Mouse (Mus musculus): ENCODE data around the gene Phrf1. TPM values are rescaled to one million over a fixed set of nuclear protein-coding genes. Genes with fewer than 3 reads are reported as not detected.

The Phrf1 gene
- total RNA-seq, 2 experiments from 2014 or later, result 57.7 to 70.9 TPM

DNA sequence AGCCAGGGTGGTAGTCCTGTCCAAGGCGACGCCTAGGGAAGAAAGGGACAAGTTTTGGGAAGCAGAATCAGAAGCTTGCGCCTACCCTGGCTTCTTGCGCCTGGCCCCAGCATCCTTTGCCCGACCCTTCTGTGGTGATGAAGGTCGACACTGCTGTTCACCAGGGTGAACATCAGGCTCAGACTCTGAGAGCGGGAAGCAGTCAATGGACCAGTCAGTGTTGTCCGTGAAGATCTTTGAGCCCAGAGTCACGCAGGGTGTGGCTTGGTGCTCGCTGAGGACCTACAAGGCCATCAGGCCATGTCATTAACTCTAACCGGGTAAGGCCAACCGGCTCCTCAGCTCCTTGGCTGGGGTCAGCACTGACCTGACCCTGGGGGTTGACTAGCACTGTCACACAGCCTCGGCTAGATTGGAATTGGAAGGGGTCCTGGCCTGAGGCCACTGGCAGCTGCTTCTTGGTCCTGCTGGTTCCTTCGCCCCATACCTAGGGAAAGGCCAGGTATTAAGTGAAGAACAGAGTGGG is 17.9 kb upstream of the Phrf1 start:
- no peak for ATAC-seq (replicated peaks; ENCODE audit: poor library complexity, severe bottlenecking)

DNA sequence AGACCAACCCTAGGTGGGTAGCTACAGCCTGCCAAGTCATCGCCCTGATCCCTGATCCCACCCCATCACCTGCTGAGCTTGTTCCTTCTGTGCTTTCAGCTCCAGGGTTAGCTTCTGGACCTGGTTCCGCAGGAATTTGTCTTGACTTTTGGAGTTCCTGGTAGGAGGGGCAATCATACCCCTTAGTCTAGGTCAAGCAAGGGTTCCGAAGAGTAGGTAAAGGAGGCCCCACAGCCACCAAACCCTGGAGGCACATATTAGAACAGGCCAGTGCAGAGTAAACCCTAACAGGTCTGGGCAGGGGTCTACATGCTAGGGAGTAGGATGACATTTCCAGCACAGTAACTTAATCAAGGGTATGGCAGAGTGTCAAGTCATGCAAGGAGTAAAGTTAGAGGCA is 15.5 kb upstream of the Phrf1 start:
- no peak for ATAC-seq (replicated peaks; ENCODE audit: poor library complexity, severe bottlenecking)

DNA sequence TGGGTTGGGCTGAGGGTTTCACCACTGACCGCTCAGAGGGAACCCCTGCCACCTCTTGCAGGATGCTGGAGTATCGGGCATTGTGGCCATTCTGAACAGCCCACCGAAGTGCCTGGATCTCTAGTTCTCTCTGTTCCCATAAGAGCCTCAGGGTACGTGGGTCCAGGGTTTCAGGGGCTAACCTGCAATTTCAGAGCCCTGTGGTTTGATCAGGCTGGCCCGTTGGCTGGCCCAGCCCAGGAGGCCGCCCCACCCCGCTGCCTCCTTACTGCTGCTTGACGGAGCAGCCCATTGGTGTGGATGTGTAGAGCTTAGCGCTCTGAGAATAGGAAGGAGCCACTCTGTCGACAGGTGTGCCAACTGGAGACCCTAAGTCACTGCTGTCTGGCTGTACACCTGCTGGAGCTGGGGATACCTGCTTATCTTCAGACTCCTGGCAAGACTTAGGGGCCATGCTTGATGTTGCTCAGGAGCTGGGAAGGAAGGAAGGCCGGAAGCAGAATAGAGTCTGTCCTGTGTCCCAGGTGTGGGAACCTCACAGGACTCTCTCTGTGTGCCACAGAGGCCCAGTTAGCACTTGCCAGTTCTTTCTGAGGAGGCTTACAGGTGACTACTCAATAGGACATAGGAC is 14.9 kb upstream of the Phrf1 start, which contains the start of gene Lmntd2:
Gene Lmntd2, minus strand, starts transcription at position 476 of the 631 bp plus-strand sequence.
- ATAC-seq (replicated peaks; ENCODE audit: poor library complexity, severe bottlenecking), result no peak

DNA sequence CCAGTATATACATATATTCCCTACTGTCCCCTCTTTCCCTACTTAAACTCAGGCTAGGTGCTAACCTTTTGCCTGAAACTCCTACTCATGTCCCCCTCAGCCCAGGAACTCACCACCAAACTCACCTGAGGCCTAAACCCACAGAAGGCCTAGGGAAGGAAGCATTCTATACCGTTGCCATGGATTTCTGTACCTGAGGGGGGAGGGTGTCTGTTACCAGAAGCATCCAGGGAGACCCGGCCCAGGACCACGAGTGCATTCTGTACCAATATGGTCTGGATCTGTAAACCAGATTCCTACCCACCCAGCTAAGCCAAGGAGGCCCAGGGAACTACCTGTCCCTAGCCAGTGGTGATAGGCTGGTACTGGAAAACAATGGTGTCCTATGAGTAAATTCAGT is 14.3 kb upstream of the Phrf1 start:
- ATAC-seq (replicated peaks; ENCODE audit: poor library complexity, severe bottlenecking), result no peak

DNA sequence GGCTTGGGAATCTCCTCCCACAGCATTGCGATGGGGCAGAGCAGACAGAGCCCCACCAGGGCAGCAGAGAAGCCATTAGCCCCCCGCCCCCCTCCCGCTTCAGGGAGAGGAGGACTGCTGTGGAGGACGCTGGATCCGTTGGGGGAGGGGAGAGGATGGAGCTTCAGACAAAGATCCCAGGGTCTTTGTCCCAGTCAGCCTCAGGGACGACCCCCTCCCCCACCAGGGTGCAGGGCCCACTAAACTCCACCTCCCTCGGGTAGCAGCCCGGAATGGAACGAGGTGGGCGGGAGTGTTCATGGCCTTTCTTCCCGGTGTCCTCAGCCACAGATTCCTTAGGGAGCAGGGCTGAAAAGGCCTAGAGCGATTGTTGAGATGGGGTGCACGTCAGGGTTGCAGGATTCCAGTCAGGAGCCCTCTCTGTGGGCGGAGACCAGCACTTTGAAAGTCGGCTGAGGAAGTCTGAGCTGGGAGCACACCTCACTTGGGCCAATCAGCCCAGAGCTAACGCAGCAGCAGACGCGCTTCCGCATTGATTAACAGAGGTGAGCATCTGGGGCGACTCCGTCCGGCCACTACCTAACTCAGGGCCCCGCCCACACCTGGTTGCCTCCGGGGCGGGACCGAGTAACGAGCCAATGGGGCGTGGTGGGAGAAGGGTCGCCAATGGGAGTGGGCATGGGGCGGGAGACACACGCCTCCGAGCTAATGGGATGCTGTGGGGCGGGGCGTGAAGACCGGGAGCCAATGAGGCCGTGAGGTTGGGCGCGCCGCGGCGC is 13.3 kb upstream of the Phrf1 start, which contains the start of gene Rassf7:
Gene Rassf7, plus strand, starts transcription at position 760 of the 779 bp plus-strand sequence.
- ATAC-seq (replicated peaks; ENCODE audit: poor library complexity, severe bottlenecking), result peak; percentile 86

DNA sequence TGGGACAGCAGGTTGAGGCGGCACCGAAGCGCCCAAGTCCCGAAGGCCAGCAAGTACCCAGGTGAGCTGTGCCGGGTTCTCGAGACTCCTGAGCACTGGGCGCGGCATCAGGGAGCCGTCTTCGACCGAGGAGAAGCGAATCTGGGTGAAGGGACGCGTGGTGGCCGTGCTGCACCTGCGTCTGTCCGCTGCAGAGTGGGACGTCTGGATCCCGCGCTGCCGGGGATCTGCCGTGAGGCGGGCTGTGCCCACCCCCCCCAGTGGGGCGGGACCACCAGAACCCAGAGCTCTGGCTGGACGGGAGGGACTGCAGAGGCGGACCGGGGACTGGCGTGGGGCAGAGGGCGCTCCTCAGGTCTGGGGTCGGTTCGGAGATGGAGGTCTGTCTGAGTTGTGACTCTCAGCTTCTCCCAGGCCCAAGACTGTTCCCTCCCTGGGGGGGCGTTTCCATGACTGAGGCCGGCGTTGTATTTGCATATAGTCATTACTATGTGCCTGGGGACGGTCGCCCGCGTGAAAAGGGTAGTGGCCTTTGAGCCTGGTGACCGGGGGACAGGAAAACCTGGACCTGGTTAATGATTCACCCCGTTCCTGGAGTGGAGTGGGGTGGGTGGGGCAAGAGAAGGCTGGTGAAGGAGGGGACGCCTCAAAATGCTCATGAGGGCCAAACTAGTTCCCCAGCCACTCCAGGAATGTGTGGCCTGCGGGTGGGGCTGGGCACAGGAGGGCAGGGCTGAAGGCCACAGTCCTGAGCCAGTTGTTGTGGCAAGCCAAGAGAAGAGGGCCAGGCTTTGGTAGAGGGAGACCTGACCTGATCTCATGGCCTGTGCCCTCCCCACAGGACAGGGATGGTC is 12.5 kb upstream of the Phrf1 start:
- peak; percentile 48 for ATAC-seq (replicated peaks; ENCODE audit: poor library complexity, severe bottlenecking)

DNA sequence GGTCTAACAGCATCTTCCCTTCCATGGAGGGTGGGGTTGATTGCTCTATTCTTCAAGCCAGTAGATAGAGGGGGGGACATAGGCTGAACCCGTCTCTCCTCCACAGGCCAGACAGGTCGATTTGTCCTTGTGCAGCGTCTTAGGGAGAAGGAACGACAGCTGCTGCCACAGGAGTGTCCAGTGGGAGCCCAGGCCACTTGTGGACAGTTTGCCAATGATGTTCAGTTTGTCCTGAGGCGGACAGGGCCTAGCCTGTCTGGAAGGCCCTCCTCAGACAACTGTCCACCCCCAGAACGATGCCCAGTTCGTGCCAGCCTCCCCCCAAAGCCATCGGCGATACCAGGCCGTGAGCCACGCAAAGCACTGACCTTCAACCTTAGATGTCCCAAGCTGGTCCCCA is 11.7 kb upstream of the Phrf1 start:
- ATAC-seq (replicated peaks; ENCODE audit: poor library complexity, severe bottlenecking), result no peak

DNA sequence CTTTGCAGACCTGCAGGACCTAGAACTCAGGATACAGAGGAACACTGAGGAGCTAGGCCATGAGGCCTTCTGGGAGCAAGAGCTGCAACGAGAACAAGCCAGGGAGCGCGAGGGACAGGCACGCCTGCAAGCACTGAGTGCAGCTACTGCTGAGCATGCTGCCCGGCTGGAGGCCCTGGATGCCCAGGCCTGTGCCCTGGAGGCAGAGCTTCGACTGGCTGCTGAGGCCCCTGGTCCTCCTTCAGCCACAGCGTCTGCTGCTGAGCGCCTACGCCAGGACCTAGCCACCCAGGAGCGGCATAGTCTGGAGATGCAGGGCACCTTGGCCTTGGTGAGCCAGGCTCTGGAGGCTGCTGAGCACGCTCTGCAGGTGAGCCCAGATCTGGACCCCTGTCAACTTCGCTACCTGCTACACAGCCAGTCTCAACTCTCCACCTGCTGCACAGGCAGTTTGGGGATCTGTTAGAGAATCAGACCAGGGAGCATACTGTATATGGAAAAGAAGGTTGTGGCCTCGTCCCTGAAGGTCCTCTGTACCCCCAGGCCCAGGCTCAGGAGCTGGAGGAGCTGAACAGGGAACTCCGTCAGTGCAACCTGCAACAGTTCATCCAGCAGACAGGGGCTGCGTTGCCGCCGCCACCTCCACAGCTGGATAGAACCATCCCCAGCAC is 11.1 kb upstream of the Phrf1 start:
- no peak for ATAC-seq (replicated peaks; ENCODE audit: poor library complexity, severe bottlenecking)

DNA sequence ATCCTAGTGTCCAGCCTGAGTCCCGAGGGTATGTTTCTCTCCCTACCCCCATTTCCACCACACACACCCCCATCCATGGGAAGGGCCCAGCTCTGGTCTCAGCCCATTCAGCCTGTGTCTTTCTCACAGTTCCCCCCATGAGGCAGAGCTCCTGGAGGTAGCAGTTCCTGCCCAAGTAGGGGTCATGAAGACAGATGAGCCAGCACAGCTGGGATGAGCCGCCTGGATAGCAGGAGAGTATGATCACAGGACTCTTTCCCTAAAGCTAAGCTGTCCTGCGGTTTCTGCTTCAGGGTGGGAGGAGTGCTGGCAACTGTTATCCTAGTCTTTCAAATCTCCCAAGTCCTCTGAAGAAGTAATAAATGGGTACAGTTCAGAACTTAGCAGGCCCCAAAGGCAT is 10.4 kb upstream of the Phrf1 start:
- ATAC-seq (replicated peaks; ENCODE audit: poor library complexity, severe bottlenecking), result no peak

DNA sequence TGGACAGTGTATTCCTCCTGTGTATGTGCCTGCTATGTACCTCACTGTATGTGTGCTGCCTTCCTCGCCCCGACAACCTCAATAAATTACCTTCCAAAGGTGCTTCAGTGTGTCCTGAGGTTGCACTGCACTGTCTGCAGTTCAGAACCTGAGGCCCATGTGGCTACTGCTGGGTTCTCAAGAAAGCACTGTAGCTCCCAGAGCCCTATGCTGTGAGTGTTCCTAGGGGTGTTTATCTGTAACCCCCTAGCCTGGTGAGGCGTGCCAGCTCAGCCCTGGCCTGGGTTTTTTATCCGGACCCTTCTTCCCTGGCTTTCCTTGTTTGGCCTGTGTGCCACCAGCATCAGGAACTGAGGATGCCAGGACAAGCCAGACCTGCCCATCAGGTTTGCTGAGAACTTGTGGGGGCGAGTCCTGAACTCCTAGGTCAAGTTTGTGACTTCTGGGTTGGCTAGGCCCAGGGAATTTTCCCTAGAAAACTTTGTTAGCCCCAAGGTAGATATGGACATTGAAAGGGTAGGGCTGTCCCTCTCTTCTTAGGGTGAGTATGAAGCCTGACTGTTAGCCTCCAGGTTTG is 9.9 kb upstream of the Phrf1 start:
- ATAC-seq (replicated peaks; ENCODE audit: poor library complexity, severe bottlenecking), result no peak

DNA sequence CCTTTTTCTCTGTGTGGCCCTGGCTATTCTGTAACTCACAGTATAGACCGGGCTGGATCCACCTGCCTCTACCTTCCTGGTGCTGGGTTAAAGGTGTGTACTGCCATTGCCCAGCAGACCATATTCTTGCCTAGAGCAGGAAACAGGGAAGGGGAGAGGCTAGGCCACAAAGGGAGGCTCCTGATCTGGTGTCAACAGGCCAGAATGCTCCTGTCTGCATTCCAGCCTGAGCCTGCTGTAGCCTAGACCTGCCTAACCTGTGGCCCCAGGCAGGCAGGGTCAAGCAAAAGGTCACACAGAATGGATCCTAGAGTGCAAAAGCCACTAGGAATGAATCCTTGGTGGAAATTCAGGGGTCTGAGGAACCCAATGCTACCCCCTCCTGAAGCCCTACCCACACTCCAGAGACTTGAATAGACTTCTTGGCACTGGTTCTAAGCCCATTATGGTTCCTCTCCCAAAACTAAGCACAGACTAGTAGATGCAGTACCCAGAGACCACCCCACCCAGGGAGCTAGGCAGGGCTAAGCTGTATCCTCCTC is 9.0 kb upstream of the Phrf1 start:
- no peak for ATAC-seq (replicated peaks; ENCODE audit: poor library complexity, severe bottlenecking)

DNA sequence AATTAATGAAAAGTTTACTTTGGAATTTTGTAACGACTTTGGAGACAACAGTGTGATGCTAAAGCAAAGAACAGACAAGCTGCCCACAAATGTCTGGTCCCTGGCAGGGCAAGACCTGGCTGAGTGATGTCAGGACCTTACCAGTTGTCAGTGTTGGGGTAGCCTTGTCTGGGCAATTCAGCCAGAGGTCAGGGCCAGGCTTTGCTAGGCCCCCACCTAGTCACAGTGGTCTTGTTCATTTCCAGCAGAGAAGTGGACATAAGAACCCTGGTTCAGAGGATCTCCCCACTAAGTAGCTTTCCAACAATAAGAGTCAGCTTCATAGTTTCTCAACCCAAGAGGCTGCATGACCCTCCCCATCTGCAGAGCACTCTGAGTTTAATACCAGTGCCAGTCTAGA is 8.2 kb upstream of the Phrf1 start:
- no peak for ATAC-seq (replicated peaks; ENCODE audit: poor library complexity, severe bottlenecking)

DNA sequence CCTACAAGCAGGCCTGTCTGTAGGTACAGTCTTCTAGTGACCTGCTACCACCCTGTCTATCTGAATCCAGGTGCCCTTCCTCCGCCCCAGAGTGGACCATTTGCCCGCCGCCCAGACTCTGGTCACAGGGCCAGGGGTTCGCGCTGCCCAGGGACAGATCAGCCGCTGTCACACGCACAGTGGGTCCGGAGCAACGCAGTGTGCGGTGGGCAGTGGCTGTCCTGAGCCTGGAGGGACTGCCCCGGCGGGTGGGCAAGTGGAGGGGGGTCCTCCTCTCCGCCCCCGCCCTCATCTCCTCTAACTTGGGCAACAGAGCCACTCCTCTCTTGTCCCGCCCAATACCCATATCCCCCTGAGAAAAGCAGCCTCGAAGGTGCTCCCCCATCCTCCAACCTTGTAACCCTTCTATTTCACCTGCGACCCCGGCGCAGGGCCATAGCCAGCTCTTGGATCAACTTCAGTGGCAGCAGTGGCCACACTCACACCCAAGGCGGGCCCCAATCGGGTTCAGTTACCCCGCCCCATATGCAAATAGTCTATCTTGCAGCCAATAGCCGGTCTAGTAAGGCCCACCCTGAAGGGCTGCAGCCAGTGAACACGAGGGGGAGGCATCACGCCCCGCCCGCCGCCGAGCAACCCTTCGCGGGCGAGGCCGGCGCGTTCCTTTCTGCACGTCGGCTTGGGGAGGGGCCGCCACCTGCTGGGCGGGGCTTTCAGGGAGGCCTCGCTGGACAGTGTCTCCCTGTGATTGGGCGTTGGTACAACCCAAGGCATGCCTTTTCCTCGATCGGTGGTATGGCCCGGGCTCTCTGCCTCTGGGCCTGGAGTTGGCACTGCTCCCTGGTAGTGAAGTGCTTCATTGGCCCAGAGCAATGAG is 7.1 kb upstream of the Phrf1 start:
- ATAC-seq (replicated peaks; ENCODE audit: poor library complexity, severe bottlenecking), result peak; percentile 93

DNA sequence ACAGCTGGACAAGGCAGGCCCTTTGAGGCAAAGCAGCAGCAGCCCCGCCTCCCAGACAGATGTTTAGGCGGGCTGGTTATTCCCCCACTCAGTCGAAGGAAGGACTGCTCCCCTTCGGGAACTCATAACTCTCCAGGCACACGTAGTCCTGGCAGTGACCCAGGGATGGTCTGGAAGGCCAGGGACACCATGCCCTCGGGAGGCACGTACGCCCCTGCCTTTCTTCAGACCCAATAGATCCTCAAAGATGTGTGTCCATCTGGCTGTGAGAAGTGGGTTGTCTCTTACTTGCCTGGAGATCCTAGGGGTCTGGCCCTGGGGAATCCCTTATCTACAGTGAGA is 6.5 kb upstream of the Phrf1 start:
- no peak for ATAC-seq (replicated peaks; ENCODE audit: poor library complexity, severe bottlenecking)

DNA sequence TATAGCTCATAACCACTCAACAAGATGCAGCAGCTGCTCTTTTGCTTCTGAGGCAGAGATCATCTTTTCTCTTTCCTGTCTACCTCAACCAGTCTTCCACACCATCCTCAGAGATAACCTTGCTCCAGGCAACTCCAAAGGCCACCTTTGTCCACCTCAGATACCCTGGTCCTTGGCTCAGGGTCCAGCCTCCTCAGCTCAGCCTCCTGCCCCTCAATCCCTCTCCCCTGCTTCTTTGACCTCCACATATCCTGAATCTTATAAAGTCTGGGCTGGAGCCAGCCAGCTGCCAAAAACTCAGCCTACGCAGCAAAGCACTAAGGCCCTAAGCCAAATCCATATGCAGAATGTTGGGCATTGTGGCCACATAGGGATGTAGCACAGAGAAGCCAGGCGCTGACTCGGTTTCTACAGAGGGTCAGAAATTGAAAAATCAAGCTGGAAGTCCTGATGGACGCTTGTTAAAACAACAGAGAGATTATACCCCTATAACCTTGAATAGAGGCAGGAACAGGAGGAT is 5.8 kb upstream of the Phrf1 start:
- no peak for ATAC-seq (replicated peaks; ENCODE audit: poor library complexity, severe bottlenecking)

DNA sequence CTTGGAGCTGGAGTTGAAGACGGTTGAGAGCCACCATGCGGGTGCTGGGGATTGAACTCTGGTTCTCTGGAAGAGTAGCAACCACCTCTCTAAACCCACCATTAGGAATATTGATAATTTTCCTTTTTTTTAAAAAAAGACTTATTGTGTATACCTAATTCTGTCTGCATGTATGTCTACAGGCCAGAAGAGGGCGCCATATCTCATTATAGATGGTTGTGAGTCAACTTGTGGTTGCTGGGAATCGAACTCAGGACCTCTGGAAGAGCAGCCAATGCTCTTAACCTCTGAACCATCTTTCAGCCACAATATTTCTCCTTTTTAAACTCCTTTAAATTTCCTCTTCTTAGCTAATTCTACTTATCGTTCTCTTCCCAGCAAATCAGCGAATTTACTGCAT is 2.0 kb upstream of the Phrf1 start:
- ATAC-seq (replicated peaks; ENCODE audit: poor library complexity, severe bottlenecking), result no peak

DNA sequence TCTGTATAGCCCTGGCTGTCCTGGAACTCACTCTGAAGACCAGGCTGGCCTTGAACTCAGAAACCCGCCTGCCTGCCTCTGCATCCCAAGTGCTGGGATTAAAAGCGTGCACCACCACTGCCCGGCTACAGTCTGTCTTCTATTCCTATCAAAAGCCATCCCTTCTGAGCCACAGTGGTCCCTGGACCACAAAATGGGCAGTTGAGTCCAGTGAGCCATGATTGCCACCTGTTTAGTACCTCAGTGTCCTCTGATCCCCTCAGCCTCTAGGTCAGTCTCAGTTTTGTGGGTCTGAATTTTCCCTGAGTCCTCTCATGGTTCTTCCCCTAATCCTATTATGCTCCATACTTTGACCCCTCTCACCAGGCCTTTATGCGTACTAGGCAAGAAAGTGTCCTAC is 788 bp upstream of the Phrf1 start:
- peak; percentile 4 for ATAC-seq (replicated peaks; ENCODE audit: poor library complexity, severe bottlenecking)

DNA sequence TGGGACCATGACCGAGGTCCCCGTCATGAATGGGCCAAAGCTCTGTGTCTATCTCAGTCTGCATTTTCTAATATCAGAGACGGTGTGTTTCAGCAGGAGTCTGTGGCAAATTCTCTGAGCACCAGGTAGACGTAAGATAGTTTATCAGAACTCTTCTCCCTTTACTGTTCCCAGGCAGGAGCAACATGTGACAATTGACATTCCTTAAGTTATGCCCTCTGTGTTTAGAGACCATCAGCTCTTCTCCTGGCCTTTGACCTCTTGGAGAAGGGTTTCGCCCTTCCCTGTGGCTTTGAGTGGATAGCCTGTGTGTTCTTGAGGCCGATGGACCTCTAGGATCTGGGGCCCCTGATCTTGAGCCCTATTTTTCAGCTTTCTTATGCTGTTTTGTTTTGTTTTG is 1.1 kb downstream of the Phrf1 start:
- ATAC-seq (replicated peaks; ENCODE audit: poor library complexity, severe bottlenecking), result no peak

DNA sequence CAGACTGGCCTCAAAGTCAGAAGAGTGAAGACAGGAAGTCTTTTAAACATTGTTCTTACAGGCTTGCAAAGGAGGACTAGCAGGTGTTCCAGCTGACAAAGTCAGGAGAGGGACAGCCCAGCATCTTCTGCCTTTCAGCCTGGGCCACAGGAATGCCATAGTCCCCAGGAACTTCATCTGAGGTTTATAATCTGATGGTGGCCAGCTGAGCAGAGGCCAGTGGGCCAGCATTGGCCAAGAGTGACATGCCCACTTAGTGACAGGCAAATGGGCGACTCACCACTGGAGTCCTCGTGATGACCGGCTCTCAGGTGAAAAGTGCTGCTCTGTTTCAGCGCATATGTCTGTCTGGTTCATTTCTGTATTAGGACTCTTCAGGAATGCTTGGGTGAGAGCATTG is 2.0 kb downstream of the Phrf1 start:
- ATAC-seq (replicated peaks; ENCODE audit: poor library complexity, severe bottlenecking), result no peak

All from granulocyte monocyte progenitor cell, adult 5-6 weeks (primary cell).